Mouse (Mus musculus): Measurements from ENCODE around the gene Cbx5. TPM values are rescaled to one million over a fixed set of nuclear protein-coding genes. Genes with fewer than 3 reads are reported as not detected.

Gene Cbx5
- polyA plus RNA-seq, 1 experiment from 2014 or later, result 26.8 TPM

- Histone ChIP-seq H3K4me2 (replicated peaks; ENCODE audit: low read depth) (peak overlapping the region; percentile 35), H3K27ac (replicated peaks) (no peak overlapping the region), H3K9me3 (ENCODE audit: control insufficient read depth, low read length) (no peaks in the 10 kb centered on the region), H3K4me3 (ENCODE audit: low read depth, low read length) (no peak overlapping the region), H3K4me1 (replicated peaks; ENCODE audit: control insufficient read depth, insufficient read depth) (no peaks in the 10 kb centered on the region), H3K9ac (ENCODE audit: low read length) (no peak overlapping the region), H3K36me3 (ENCODE audit: control insufficient read depth, insufficient read depth, low read length) (no peaks in the 10 kb centered on the region), H3K27me3 (ENCODE audit: control insufficient read depth, insufficient read depth, low read length) (peaks cover 3% of the 10 kb centered on the region; the same call in 1 of the 2 replicates)
- TF ChIP-seq CTCF (IDR thresholded peaks at IDR 0.05; ENCODE audit: low read depth) (peak; percentile 99), EP300 (optimal IDR thresholded peaks at IDR 0.05) (no peak)
- 2% methylated on average over 18 of the region's 18 CpGs for WGBS
- ATAC-seq (ENCODE audit: low FRiP score, low TSS enrichment), result peak; percentile 81
- DNase-seq (ENCODE audit: low spot score), result peak; percentile 92
Observed at GRCm38 (mm10) chr15:103176874-103177421, 62.7 kb downstream of the Cbx5 start.

DNA sequence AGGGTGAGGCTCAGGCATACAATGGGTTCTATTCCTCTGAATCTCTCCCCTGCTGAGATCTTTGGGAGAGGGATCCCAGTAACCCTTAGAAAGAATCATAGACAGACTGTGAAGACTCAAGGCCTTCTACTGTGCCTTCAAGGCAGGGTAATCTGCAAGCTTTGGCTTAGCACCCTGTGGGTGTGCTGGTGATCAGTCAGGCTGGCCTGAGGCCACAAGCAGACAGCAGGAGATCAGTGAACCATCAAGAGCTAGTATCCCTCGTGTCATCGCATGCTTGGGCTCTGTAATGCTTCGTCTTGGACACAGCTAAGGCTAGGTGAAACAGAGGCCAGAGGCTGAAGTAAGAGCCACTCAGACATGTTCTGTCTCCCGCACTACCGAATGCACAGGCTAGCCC, 66.4 kb downstream of the Cbx5 start:
- H3K9ac ChIP-seq (ENCODE audit: low read length), result no peak overlapping the region
- peaks cover 8% of the 10 kb centered on the region; the same call in 1 of the 2 replicates for H3K4me1 ChIP-seq (replicated peaks; ENCODE audit: control insufficient read depth, insufficient read depth)
- H3K4me3 ChIP-seq (ENCODE audit: low read depth, low read length), result no peak overlapping the region
- no peaks in the 10 kb centered on the region for H3K36me3 ChIP-seq (ENCODE audit: control insufficient read depth, insufficient read depth, low read length)
- TF ChIP-seq EP300 (optimal IDR thresholded peaks at IDR 0.05), result no peak
- no peak for TF ChIP-seq CTCF (IDR thresholded peaks at IDR 0.05; ENCODE audit: low read depth)
- DNase-seq (ENCODE audit: low spot score) (no peak), ATAC-seq (ENCODE audit: low FRiP score, low TSS enrichment) (no peak)
- no peak overlapping the region for H3K4me2 ChIP-seq (replicated peaks; ENCODE audit: low read depth)
- H3K27ac ChIP-seq (replicated peaks), result no peak overlapping the region
- WGBS, result 90% methylated on average over 5 of the region's 5 CpGs
- no peaks in the 10 kb centered on the region for H3K9me3 ChIP-seq (ENCODE audit: control insufficient read depth, low read length)
- peaks cover 3% of the 10 kb centered on the region; the same call in 1 of the 2 replicates for H3K27me3 ChIP-seq (ENCODE audit: control insufficient read depth, insufficient read depth, low read length)

- peaks cover 8% of the 10 kb centered on the region; the same call in 1 of the 2 replicates for H3K4me1 ChIP-seq (replicated peaks; ENCODE audit: control insufficient read depth, insufficient read depth)
- no peaks in the 10 kb centered on the region for H3K36me3 ChIP-seq (ENCODE audit: control insufficient read depth, insufficient read depth, low read length)
- no peaks in the 10 kb centered on the region for H3K9me3 ChIP-seq (ENCODE audit: control insufficient read depth, low read length)
- 8% methylated on average over 10 of the region's 10 CpGs for WGBS
- peak; percentile 55 for ATAC-seq (ENCODE audit: low FRiP score, low TSS enrichment)
- TF ChIP-seq CTCF (IDR thresholded peaks at IDR 0.05; ENCODE audit: low read depth) (peak; percentile 91), EP300 (optimal IDR thresholded peaks at IDR 0.05) (no peak)
- no peak overlapping the region for H3K4me2 ChIP-seq (replicated peaks; ENCODE audit: low read depth)
- H3K9ac ChIP-seq (ENCODE audit: low read length), result no peak overlapping the region
- peak; percentile 83 for DNase-seq (ENCODE audit: low spot score)
- no peak overlapping the region for H3K27ac ChIP-seq (replicated peaks)
- peaks cover 3% of the 10 kb centered on the region; the same call in 1 of the 2 replicates for H3K27me3 ChIP-seq (ENCODE audit: control insufficient read depth, insufficient read depth, low read length)
- no peak overlapping the region for H3K4me3 ChIP-seq (ENCODE audit: low read depth, low read length)
Observed at GRCm38 (mm10) chr15:103172537-103172936, 67.1 kb downstream of the Cbx5 start.

- Histone ChIP-seq H3K4me1 (replicated peaks; ENCODE audit: control insufficient read depth, insufficient read depth) (peaks cover 8% of the 10 kb centered on the region; the same call in 1 of the 2 replicates), H3K36me3 (ENCODE audit: control insufficient read depth, insufficient read depth, low read length) (no peaks in the 10 kb centered on the region), H3K4me3 (ENCODE audit: low read depth, low read length) (no peak overlapping the region), H3K27me3 (ENCODE audit: control insufficient read depth, insufficient read depth, low read length) (peaks cover 3% of the 10 kb centered on the region; the same call in 1 of the 2 replicates), H3K9me3 (ENCODE audit: control insufficient read depth, low read length) (no peaks in the 10 kb centered on the region), H3K4me2 (replicated peaks; ENCODE audit: low read depth) (no peak overlapping the region), H3K9ac (ENCODE audit: low read length) (no peak overlapping the region), H3K27ac (replicated peaks) (no peak overlapping the region)
- DNase-seq (ENCODE audit: low spot score) (peak; percentile 47), ATAC-seq (ENCODE audit: low FRiP score, low TSS enrichment) (no peak)
- TF ChIP-seq CTCF (IDR thresholded peaks at IDR 0.05; ENCODE audit: low read depth), result no peak
- TF ChIP-seq EP300 (optimal IDR thresholded peaks at IDR 0.05), result no peak
- WGBS, result 39% methylated on average over 7 of the region's 8 CpGs
Observed at GRCm38 (mm10) chr15:103171276-103171675, 68.3 kb downstream of the Cbx5 start.

DNA sequence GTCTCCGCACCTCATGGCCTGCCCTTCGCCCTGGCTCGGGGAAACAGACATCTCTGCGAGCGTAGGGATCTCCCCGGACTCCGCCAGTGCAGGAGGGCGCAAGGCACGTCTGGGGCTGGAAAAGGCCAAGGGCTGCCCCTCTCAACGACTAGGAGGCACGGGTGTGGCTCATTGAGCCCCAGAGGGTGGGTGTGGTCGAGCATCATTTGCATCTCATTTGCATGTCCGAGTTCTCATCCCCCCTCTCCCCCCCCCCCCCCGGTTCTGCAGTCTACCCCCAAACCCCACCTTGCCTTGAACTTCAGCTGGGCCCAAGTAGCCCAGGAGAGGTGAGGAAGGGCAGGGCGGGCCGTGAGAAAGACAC, 69.3 kb downstream of the Cbx5 start:
- TF ChIP-seq CTCF (IDR thresholded peaks at IDR 0.05; ENCODE audit: low read depth), result no peak
- TF ChIP-seq EP300 (optimal IDR thresholded peaks at IDR 0.05), result no peak
- peaks cover 3% of the 10 kb centered on the region; the same call in 1 of the 2 replicates for H3K27me3 ChIP-seq (ENCODE audit: control insufficient read depth, insufficient read depth, low read length)
- DNase-seq (ENCODE audit: low spot score), result no peak
- ATAC-seq (ENCODE audit: low FRiP score, low TSS enrichment), result no peak
- H3K4me3 ChIP-seq (ENCODE audit: low read depth, low read length), result no peak overlapping the region
- H3K9ac ChIP-seq (ENCODE audit: low read length), result no peak overlapping the region
- 38% methylated on average over 15 of the region's 16 CpGs for WGBS
- H3K27ac ChIP-seq (replicated peaks), result no peak overlapping the region
- H3K4me1 ChIP-seq (replicated peaks; ENCODE audit: control insufficient read depth, insufficient read depth), result peaks cover 8% of the 10 kb centered on the region; the same call in 1 of the 2 replicates
- no peaks in the 10 kb centered on the region for H3K36me3 ChIP-seq (ENCODE audit: control insufficient read depth, insufficient read depth, low read length)
- no peaks in the 10 kb centered on the region for H3K9me3 ChIP-seq (ENCODE audit: control insufficient read depth, low read length)
- H3K4me2 ChIP-seq (replicated peaks; ENCODE audit: low read depth), result peak overlapping the region; percentile 87

DNA sequence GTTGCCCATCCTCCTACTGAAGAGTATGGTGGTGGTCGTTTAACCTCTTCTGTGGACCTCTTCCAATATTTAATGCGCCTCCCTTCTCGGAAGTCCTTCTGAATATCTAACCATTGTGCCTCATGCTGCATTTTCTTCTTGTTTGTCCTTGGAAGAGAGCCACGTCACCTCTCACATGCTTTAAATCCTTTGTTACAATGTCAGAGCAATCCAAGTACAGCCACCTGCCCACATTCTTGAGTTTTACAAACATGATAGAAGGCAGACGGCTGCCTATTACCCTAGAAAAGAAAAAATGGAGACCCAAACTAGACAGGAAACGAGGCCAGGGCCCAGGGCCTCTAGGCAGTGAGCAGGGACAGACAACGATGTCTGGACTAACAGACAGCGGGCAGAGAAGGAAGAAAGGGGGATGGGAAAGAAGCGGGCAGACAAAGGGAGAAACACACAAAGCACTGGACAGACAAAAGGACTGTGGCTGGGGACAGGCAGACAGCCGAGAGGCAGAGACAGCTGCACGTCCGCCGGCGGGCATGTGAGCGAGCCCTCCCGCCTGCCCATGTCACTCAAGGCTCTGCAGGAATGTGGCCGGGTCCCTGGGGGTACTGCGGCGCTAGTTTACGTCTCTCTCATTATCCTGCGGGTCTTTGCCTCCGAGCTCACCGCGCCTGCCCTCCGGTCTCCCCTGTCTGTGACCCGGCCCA, 69.9 kb downstream of the Cbx5 start:
- Histone ChIP-seq H3K9me3 (ENCODE audit: control insufficient read depth, low read length) (no peaks in the 10 kb centered on the region), H3K4me2 (replicated peaks; ENCODE audit: low read depth) (peak overlapping the region; percentile 87), H3K9ac (ENCODE audit: low read length) (no peak overlapping the region), H3K4me3 (ENCODE audit: low read depth, low read length) (peak overlapping the region; percentile 53), H3K27me3 (ENCODE audit: control insufficient read depth, insufficient read depth, low read length) (peaks cover under 1% of the 10 kb centered on the region; the same call in 1 of the 2 replicates), H3K4me1 (replicated peaks; ENCODE audit: control insufficient read depth, insufficient read depth) (peaks cover 8% of the 10 kb centered on the region; the same call in 1 of the 2 replicates), H3K36me3 (ENCODE audit: control insufficient read depth, insufficient read depth, low read length) (no peaks in the 10 kb centered on the region), H3K27ac (replicated peaks) (no peak overlapping the region)
- no peak for ATAC-seq (ENCODE audit: low FRiP score, low TSS enrichment)
- DNase-seq (ENCODE audit: low spot score), result no peak
- 19% methylated on average over 26 of the region's 26 CpGs for WGBS
- TF ChIP-seq CTCF (IDR thresholded peaks at IDR 0.05; ENCODE audit: low read depth) (no peak), EP300 (optimal IDR thresholded peaks at IDR 0.05) (no peak)

Measured in stomach, postnatal 0 days (tissue).